13 mouse cellular contexts compared by ENCODE assay signal in genomic region chr14:50975001-50975400, GRCm38 (mm10). TPM values are rescaled to one million over a fixed set of nuclear protein-coding genes. Genes with fewer than 3 reads are reported as not detected.
"Had no signal": no experiment of that assay in that cellular context is flagged by ENCODE, and none has a peak within 500 bp of the region (broad histone marks: within the 10 kb centered on the region; RNA-seq: fewer than 3 reads in every experiment).

No protein-coding gene starts in this region.

- DNase-seq: retina, postnatal 1 day; right cerebral cortex, adult 18-20 months; right cerebral cortex, postnatal 14 days; right cerebral cortex, postnatal 25 days; right cerebral cortex, postnatal 4 days; spleen, adult 18-20 months; thymus, adult 18-20 months; thymus, adult 2 months; thymus, postnatal 14 days; thymus, postnatal 25 days; thymus, postnatal 36 days; thymus, postnatal 4 days had no signal

RNA-seq across cellular contexts. Expression of gene Gm49342, which starts 30.7 kb away (rescaled TPM):
- total RNA-seq: neutrophil, adult 5-6 weeks had no signal

RNA-seq across cellular contexts. Expression of gene Rnase10, which starts 32.5 kb away (rescaled TPM):
- total RNA-seq: neutrophil, adult 5-6 weeks had no signal
